Mouse (Mus musculus) heart, embryonic 12.5 days (tissue): ENCODE measurements around the gene Disc1. TPM values are rescaled to one million over a fixed set of nuclear protein-coding genes. Genes with fewer than 3 reads are reported as not detected.

Experiments used
- ATAC-seq: fragments of 200-750 bp; cut with Nextera tagmentation; 2 replicates; pipeline ENCODE4 v1.8.0; 2017; ENCODE audit warnings: moderate TSS enrichment, moderate library complexity; ENCODE audit not compliant: insufficient number of reproducible peaks, low FRiP score
- H3K27ac ChIP-seq: fragments of 300-500 bp; sonication (generic); 2 replicates; pipeline ENCODE4 v1.5.1; 2016; ENCODE audit warnings: mild to moderate bottlenecking, moderate library complexity; ENCODE audit not compliant: poor library complexity, severe bottlenecking
- H3K27me3 ChIP-seq: fragments of 300-500 bp; sonication (generic); replicated peaks from 2 replicates; pipeline ENCODE4 v1.6.1; 2016; ENCODE audit warnings: mild to moderate bottlenecking, moderate library complexity
- H3K36me3 ChIP-seq: fragments of 300-500 bp; sonication (generic); 2 replicates; pipeline ENCODE4 v1.6.1; 2016; ENCODE audit warnings: mild to moderate bottlenecking, moderate library complexity
- H3K4me1 ChIP-seq: fragments of 300-500 bp; sonication (generic); replicated peaks from 2 replicates; pipeline ENCODE4 v1.6.1; 2016; ENCODE audit warnings: mild to moderate bottlenecking
- H3K4me2 ChIP-seq: fragments of 300-500 bp; sonication (generic); 2 replicates; pipeline ENCODE4 v1.6.1; 2016; ENCODE audit warnings: mild to moderate bottlenecking, moderate library complexity
- H3K4me3 ChIP-seq: fragments of 300-500 bp; sonication (generic); 2 replicates; pipeline ENCODE4 v1.5.1; 2016; ENCODE audit warnings: mild to moderate bottlenecking
- H3K9ac ChIP-seq: fragments of 300-500 bp; sonication (generic); 2 replicates; pipeline ENCODE4 v1.6.1; 2016; ENCODE audit warnings: mild to moderate bottlenecking, moderate library complexity
- H3K9me3 ChIP-seq: fragments of 300-500 bp; sonication (generic); replicated peaks from 2 replicates; pipeline ENCODE4 v1.6.1; 2016; ENCODE audit warnings: mild to moderate bottlenecking, moderate library complexity
- WGBS: fragments of 180-500 bp; shearing (Covaris S2); methylation state at CpG from one replicate; pipeline ENCODE4 v1.1.7; 2016; 5-methylcytosine and 5-hydroxymethylcytosine counted together
- polyA plus RNA-seq: library from polyadenylated mRNA; unstranded; fragments of >200 nt; fragmentation: Nextera tagmentation; extraction: Ambion mirVana; gene quantifications from 2 replicates; pipeline ENCODE4 v1.2.1, GENCODE M21; 2016

Disc1 gene
- polyA plus RNA-seq: 2.3 and 2.5 TPM in 2 replicates

DNA sequence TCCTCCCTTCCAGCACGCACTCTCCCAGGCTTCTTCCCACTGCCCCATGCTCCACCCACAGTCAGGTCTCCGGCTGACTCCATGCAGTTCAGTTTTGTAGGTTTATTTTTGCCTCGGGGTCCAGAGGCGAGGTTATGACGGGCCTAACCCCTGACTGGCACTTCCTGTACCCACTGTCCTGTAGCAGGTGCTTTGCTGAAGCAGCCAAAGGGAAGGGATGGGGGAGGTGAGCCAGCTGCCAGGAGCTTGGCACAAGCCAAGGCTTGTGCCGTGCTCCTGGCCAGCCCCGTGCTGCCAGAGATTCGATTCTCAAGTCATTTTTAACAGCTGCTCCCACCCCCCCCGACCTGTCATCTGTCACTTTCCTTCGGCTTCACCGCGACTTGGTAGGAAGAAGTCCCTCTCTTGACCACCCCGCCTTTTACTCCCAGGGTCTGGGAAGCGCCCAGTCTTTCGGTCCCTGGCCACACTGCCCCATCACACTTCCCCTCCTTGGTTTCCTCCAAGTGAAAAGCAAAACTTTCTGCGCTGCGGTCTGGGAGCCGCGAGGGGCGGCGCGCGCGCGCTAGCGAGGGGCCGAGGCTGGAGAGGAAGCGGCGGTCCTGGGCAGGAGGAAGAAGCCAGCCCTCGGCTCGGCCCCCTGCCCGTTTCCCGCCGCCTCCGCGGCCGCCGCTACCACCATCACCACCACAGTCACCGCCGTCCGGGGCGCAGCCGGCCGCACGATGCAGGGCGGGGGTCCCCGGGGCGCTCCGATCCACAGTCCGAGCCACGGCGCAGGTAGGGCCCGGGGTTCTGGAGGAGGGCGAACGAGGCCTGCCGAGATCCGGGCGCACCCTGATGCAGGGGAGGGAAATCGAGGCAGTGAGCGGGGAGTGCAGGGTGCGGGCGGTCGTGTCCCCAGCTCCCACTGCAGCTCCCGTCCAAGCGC is at the start of gene Disc1:
TSS of gene Disc1 (plus strand) at position 691 of the 931 bp plus-strand sequence.
- peak within 1 kb of the TSS; percentile 95 for H3K4me2 ChIP-seq
- ATAC-seq: peak; percentile 60
- H3K9ac ChIP-seq: peak within 1 kb of the TSS; percentile 94
- H3K9me3 ChIP-seq: no peaks in the 10 kb centered on the region
- peaks cover 16% of the 10 kb centered on the region for H3K4me1 ChIP-seq
- WGBS: 1% methylated on average over 51 of the region's 65 CpGs
- peak within 1 kb of the TSS; percentile 81 for H3K4me3 ChIP-seq
- no peaks in the 10 kb centered on the region for H3K36me3 ChIP-seq
- peaks cover 13% of the 10 kb centered on the region for H3K27me3 ChIP-seq
- peak within 1 kb of the TSS; percentile 54; the same call in 1 of the 2 replicates for H3K27ac ChIP-seq

DNA sequence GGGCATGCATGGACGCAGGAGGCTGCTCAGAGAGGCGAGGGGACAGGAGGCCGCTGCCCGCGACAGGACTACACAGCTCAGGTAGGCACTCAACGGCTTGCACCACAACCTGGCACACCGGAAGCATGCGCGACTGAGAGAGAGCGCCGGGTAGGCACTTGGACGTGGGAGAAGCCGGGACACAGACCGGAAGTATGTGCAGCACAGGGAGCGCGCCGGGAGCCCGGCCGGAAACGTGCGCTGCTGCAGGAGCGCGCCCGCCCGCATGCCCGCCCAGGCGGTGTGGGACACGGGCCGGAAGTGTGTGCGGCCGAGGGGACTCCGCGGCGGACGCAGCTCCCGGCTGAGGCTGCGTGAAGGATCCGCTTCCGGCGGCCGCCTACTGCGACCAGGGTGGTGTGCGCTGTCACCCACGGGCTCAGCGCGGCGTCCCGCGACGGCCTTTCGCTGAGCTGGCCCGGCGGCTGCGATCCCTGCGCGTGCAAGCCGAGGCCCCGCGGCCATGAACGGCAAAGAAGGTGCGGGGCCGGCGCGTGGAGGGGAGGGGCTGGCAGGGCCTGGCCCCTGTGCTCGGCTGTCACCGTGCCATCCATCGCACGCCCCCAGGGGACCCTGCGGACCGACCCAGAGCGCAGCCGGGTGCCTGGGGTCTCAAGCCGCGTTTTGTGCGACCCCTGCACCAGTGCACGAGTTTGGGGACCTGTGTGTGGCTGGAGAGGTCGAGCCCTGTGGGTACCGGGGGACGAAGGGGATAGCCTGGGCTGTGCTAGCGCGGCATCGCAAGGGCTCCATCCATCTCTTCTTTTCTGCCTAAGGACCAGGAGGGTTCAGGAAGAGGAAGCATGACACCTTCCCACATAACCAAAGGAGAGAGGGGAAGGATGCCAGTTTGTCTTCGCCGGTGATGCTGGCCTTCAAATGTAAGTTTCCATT is 41.0 kb upstream of the Disc1 start, which contains the start of gene Tsnax:
TSS of gene Tsnax (plus strand) at position 303 of the 933 bp plus-strand sequence.
- peak within 1 kb of the TSS; percentile 94 for H3K9ac ChIP-seq
- no peaks in the 10 kb centered on the region for H3K27me3 ChIP-seq
- peaks cover 5% of the 10 kb centered on the region; the same call in 1 of the 2 replicates for H3K9me3 ChIP-seq
- H3K27ac ChIP-seq: peak within 1 kb of the TSS; percentile 72
- peaks cover 29% of the 10 kb centered on the region for H3K36me3 ChIP-seq
- peak; percentile 95 for ATAC-seq
- H3K4me2 ChIP-seq: peak within 1 kb of the TSS; percentile 94
- 3% methylated on average over 84 of the region's 84 CpGs for WGBS
- H3K4me1 ChIP-seq: 0 out of 2 replicates have a peak, but pooled peaks cover 3% of the 10 kb centered on the region
- peak within 1 kb of the TSS; percentile 75 for H3K4me3 ChIP-seq

- peaks cover 60% of the 10 kb centered on the region for H3K36me3 ChIP-seq
- no peak overlapping the region for H3K27ac ChIP-seq
- no peak for ATAC-seq
Observed at GRCm38 (mm10) chr8:125024085-125024484, 29.9 kb upstream of the Disc1 start.

GRCm38 (mm10) chr8:125027211-125027610 is 26.8 kb upstream of the Disc1 start:
- Histone ChIP-seq H3K9me3 (no peaks in the 10 kb centered on the region), H3K36me3 (peaks cover 81% of the 10 kb centered on the region), H3K4me1 (no peaks in the 10 kb centered on the region), H3K4me3 (no peak overlapping the region), H3K27me3 (no peaks in the 10 kb centered on the region), H3K4me2 (no peak overlapping the region), H3K9ac (no peak overlapping the region), H3K27ac (no peak overlapping the region)
- 86% methylated on average over 3 of the region's 3 CpGs for WGBS
- no peak for ATAC-seq

More at GRCm38 (mm10) chr8:125024085-125024484, 29.9 kb upstream of the Disc1 start:
- 79% methylated on average over 8 of the region's 8 CpGs for WGBS
- Histone ChIP-seq H3K4me1 (no peaks in the 10 kb centered on the region), H3K27me3 (no peaks in the 10 kb centered on the region), H3K4me3 (no peak overlapping the region), H3K9me3 (no peaks in the 10 kb centered on the region), H3K9ac (no peak overlapping the region), H3K4me2 (no peak overlapping the region)

DNA sequence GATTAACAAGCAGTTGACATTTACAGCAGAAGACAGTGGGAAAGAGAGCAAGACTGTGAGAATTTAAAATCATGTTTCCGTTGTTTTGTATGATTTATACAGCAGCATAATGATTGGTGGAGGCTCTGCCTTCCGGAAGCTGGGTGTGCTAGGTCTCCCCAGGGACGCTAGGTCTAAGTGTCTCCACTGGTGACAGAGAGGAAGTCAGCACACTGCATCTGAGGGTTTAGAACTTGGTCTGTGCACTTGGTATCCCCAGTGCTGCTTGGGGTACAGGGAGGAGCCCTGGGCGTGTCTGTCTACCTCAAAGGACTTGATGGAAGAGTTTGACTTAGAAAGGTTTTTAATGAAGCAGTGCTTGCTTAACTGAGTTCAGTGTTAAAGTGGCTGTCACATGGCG is 25.2 kb upstream of the Disc1 start:
- H3K9ac ChIP-seq: no peak overlapping the region
- 86% methylated on average over 5 of the region's 5 CpGs for WGBS
- no peaks in the 10 kb centered on the region for H3K9me3 ChIP-seq
- H3K27ac ChIP-seq: no peak overlapping the region
- ATAC-seq: no peak
- H3K4me1 ChIP-seq: no peaks in the 10 kb centered on the region
- H3K4me2 ChIP-seq: no peak overlapping the region
- H3K27me3 ChIP-seq: no peaks in the 10 kb centered on the region
- H3K4me3 ChIP-seq: no peak overlapping the region
- peaks cover 92% of the 10 kb centered on the region for H3K36me3 ChIP-seq

DNA sequence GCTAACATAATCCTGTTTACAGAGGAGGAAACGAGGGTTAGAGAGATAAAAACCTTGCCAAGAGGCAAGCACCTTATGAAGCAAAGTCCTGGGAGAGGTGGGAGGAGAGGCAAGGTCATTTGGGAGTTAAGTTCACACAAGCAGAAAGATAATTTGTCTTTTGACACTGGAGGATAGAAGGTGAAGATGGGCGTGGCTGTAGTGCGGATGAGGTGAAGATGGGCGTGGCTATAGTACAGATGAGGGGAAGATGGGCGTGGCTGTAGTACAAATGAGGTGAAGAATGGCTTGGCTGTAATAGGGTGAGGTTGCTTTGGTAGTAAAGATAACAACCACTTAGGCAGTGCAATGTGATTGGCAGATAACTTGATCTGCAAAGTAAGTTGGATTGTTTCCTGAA is 22.7 kb upstream of the Disc1 start:
- Histone ChIP-seq H3K4me2 (no peak overlapping the region), H3K27me3 (no peaks in the 10 kb centered on the region), H3K27ac (no peak overlapping the region), H3K4me3 (no peak overlapping the region), H3K4me1 (0 out of 2 replicates have a peak, but pooled peaks cover 1% of the 10 kb centered on the region), H3K9me3 (no peaks in the 10 kb centered on the region), H3K36me3 (peaks cover 84% of the 10 kb centered on the region), H3K9ac (no peak overlapping the region)
- no peak for ATAC-seq
- WGBS: 69% methylated on average over 5 of the region's 5 CpGs

GRCm38 (mm10) chr8:125034669-125035068 is 19.3 kb upstream of the Disc1 start:
- no peak overlapping the region for H3K4me2 ChIP-seq
- H3K4me3 ChIP-seq: no peak overlapping the region
- peaks cover 72% of the 10 kb centered on the region for H3K36me3 ChIP-seq
- WGBS: 43% methylated on average over 8 of the region's 8 CpGs
- no peak for ATAC-seq
- H3K9me3 ChIP-seq: no peaks in the 10 kb centered on the region
- no peak overlapping the region for H3K27ac ChIP-seq
- no peaks in the 10 kb centered on the region for H3K27me3 ChIP-seq
- no peak overlapping the region for H3K9ac ChIP-seq
- peaks cover 8% of the 10 kb centered on the region for H3K4me1 ChIP-seq

DNA sequence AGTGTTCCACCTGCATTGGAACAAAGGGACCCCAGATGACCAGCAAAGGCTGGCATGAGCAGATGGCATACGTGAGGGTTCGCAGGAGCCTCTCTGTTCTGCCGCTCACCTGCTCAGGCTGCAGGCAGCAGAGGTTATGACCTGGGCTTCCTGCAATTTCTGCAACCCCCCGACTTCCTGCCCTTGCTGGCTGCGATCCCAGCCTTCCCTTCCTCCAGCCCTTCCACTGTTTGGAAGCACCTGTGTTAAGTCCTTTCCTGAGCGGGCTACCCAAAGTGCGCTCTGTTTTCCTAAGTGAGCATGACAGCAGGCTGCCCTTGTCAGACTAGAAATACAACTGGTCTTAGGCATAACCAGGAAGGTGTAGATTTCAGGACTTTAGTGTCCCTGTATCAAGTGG is 16.9 kb upstream of the Disc1 start:
- H3K27ac ChIP-seq: no peak overlapping the region
- WGBS: 69% methylated on average over 7 of the region's 7 CpGs
- H3K4me1 ChIP-seq: peaks cover 18% of the 10 kb centered on the region
- no peaks in the 10 kb centered on the region for H3K27me3 ChIP-seq
- ATAC-seq: no peak
- H3K4me3 ChIP-seq: no peak overlapping the region
- peaks cover 62% of the 10 kb centered on the region for H3K36me3 ChIP-seq
- H3K9me3 ChIP-seq: no peaks in the 10 kb centered on the region
- H3K4me2 ChIP-seq: no peak overlapping the region
- no peak overlapping the region for H3K9ac ChIP-seq

DNA sequence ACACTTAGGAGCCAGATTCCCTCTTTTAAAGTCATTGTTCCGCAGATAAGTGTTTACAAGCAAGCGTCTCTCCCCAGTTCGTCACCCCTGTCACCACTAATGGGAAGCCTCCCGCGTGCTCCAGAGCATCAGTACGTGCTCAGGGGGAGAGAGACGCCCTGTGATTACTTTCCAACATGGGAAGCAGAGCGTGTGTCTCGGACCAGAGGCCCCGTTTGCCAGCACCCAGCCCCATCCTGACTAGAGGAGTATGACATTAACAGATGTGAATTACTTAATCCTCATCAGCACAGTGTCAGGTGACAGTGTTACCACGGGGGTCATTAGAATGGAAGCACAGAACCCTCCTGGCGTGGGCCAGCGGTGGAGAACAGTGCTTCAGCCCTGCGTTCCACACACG is 15.3 kb upstream of the Disc1 start:
- WGBS: 89% methylated on average over 15 of the region's 15 CpGs
- no peaks in the 10 kb centered on the region for H3K9me3 ChIP-seq
- no peaks in the 10 kb centered on the region for H3K27me3 ChIP-seq
- no peak overlapping the region for H3K9ac ChIP-seq
- no peak overlapping the region for H3K27ac ChIP-seq
- H3K4me2 ChIP-seq: no peak overlapping the region
- peaks cover 46% of the 10 kb centered on the region for H3K36me3 ChIP-seq
- H3K4me1 ChIP-seq: peaks cover 18% of the 10 kb centered on the region
- ATAC-seq: no peak
- no peak overlapping the region for H3K4me3 ChIP-seq

DNA sequence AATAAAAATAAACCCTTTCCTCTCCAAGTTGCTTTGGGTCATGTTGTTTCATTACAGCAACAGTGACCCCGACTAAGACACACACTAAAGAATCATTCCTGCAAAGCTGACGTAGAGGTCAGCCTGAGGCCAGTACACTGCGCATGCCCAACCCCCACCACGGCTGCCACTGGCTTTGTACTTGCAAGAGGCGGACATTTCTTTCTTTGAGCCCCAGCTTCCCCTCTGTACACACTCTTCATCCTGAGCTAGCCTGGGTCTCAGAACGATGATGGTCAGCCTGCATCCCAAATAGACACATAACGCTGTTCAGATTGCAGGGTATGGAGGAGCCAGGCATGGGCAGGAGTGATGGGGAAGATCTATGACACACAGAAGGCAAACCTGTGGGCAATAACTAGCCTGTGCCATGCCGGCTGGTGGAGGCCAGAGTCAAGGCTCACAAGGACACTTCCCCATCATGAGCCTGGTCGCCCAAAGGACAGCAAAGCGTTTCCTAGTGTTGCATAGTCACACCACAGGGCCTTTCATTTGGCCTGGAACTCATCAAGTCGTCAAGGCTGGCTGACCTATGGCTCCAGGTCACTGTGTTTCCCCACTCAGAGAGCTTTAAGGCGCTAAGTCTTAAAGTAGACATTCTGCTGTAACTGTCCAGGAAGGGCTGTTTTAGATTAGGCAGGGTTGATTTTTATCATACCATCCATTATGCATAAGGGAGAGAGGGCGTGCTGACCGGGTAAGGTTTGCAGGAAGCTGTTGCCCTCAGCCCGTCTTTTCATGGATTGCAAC is 13.2 kb upstream of the Disc1 start:
- H3K4me1 ChIP-seq: peaks cover 18% of the 10 kb centered on the region
- H3K27me3 ChIP-seq: no peaks in the 10 kb centered on the region
- peaks cover 37% of the 10 kb centered on the region for H3K36me3 ChIP-seq
- H3K4me2 ChIP-seq: no peak overlapping the region
- no peaks in the 10 kb centered on the region for H3K9me3 ChIP-seq
- no peak overlapping the region for H3K9ac ChIP-seq
- H3K27ac ChIP-seq: no peak overlapping the region
- ATAC-seq: no peak
- no peak overlapping the region for H3K4me3 ChIP-seq
- 58% methylated on average over 15 of the region's 15 CpGs for WGBS
